Mouse (Mus musculus) spleen, adult 2 months (tissue): ENCODE data around the gene Gli2. TPM values are rescaled to one million over a fixed set of nuclear protein-coding genes. Genes with fewer than 3 reads are reported as not detected.

Experiments used
- DNase-seq, 2 experiments: peaks; one replicate each; pipeline versions ENCODE4 v3.0.0 to v3.0.0-alpha.2; 2012 to 2021; ENCODE audit warnings: low spot score in 2 of 2, low read depth in 1 of 2
- H3K27ac ChIP-seq: fragments of 200-500 bp; 2 replicates; pipeline ENCODE4 v1.5.1; 2012; ENCODE audit warnings: low read length, inconsistent platforms; ENCODE audit not compliant: insufficient read depth
- H3K27me3 ChIP-seq: fragments of 200-500 bp; 2 replicates; pipeline ENCODE4 v1.6.1; 2012; ENCODE audit warnings: mild to moderate bottlenecking, moderate library complexity, low read length, inconsistent platforms; ENCODE audit not compliant: control insufficient read depth, insufficient read depth
- H3K36me3 ChIP-seq: fragments of 200-500 bp; 2 replicates; pipeline ENCODE4 v1.6.1; 2012; ENCODE audit warnings: mild to moderate bottlenecking, low read length, inconsistent platforms; ENCODE audit not compliant: control insufficient read depth, insufficient read depth
- H3K4me1 ChIP-seq: fragments of 200-500 bp; 2 replicates; pipeline ENCODE4 v1.6.1; 2011; ENCODE audit warnings: inconsistent platforms; ENCODE audit not compliant: control insufficient read depth, insufficient read depth, insufficient read length
- H3K4me3 ChIP-seq: fragments of 200-500 bp; 2 replicates; pipeline ENCODE4 v1.5.1; 2011; ENCODE audit warnings: mild to moderate bottlenecking, inconsistent platforms; ENCODE audit not compliant: insufficient read depth, insufficient read length; ENCODE audit errors: extremely low read depth
- CTCF ChIP-seq: fragments of 200-500 bp; IDR thresholded peaks from 2 replicates; pipeline ENCODE4 v1.5.1; 2011; ENCODE audit warnings: mild to moderate bottlenecking, inconsistent platforms; ENCODE audit not compliant: insufficient read depth, insufficient read length, insufficient replicate concordance; ENCODE audit errors: extremely low read depth
- POLR2A ChIP-seq: fragments of 200-500 bp; IDR thresholded peaks from 2 replicates; pipeline ENCODE4 v1.6.1; 2011; ENCODE audit warnings: low read depth, low read length, inconsistent platforms
- WGBS: fragments of 180-500 bp; shearing (Covaris S2); methylation state at CpG from one replicate; pipeline ENCODE4 v1.1.7; 2018; 5-methylcytosine and 5-hydroxymethylcytosine counted together
- polyA plus RNA-seq: library from polyadenylated mRNA; depleted of rRNA; stranded (reverse); fragments of >200 nt; gene quantifications from 2 replicates; pipeline ENCODE4 v1.2.3, GENCODE M21; 2012; rRNA removed

The Gli2 gene
- 1.2 and 2.5 TPM in 2 replicates for polyA plus RNA-seq

DNA sequence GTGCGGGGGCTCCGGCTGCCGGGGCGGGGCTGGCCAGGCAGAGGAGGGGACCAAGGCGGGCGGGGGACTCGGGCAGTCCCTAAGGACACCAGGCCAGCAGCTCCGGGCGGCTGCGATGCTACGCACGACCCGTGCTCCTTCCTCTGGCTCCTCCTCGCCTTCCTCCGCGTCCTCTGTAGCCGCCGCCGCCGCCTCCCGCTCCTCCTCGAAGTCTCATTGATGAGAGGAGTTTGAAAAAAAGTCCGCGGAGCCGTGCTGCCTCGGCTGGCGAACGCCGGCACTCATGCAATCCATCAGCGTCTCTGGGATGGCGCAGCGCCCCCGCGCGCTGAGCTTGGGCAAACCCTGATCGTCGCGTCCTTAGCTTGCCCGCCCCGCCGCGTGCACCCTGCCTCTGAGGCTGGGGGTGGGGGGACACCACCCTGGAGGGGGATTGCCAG is at the start of gene Gli2:
Gli2 (minus strand) TSS at position 218 of the 440 bp plus-strand sequence.
- under 1% methylated on average over 40 of the region's 42 CpGs for WGBS
- Histone ChIP-seq H3K4me1 (0 out of 2 replicates have a peak, but pooled peaks cover 3% of the 10 kb centered on the region), H3K4me3 (peak within 1 kb of the TSS; percentile 20; the same call in 1 of the 2 replicates), H3K27me3 (peaks cover 12% of the 10 kb centered on the region), H3K36me3 (no peaks in the 10 kb centered on the region), H3K27ac (no peak within 1 kb of the TSS)
- TF ChIP-seq CTCF (no peak), POLR2A (no peak)
- no peak for DNase-seq

DNA sequence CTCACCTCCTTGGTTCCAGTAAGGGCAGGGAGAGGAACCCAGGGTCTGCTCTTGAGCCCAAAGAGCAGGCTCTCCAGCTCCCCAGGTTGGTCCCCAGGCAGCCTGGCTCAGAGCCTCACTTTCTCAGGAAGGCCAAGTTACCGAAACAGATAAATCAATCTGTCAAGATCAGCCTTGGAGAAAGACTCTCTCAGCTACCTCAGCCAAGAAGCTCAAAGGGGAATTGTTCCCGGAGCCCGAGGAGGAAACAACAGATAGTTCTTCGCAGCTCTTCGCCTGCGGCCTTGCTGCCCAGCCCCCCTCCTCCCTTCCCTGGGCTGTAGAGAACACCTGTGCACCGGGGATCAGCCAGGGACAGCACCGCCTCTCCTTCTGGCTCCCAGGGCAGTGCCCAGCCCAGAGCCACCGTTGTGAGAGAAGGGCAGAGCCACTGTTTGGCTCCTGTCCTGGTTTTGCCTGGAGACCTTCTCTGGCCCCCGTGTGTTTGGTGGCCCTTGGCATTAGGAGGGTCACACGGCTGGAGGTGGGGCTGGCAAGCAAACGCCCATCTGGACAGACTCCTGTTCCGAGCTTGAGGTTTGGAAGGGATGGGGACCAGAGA is 44.6 kb upstream of the Gli2 start:
- no peaks in the 10 kb centered on the region for H3K4me1 ChIP-seq
- H3K4me3 ChIP-seq: no peak overlapping the region
- WGBS: 48% methylated on average over 13 of the region's 13 CpGs
- no peaks in the 10 kb centered on the region for H3K36me3 ChIP-seq
- TF ChIP-seq CTCF (no peak), POLR2A (no peak)
- H3K27me3 ChIP-seq: no peaks in the 10 kb centered on the region
- H3K27ac ChIP-seq: no peak overlapping the region
- no peak for DNase-seq

DNA sequence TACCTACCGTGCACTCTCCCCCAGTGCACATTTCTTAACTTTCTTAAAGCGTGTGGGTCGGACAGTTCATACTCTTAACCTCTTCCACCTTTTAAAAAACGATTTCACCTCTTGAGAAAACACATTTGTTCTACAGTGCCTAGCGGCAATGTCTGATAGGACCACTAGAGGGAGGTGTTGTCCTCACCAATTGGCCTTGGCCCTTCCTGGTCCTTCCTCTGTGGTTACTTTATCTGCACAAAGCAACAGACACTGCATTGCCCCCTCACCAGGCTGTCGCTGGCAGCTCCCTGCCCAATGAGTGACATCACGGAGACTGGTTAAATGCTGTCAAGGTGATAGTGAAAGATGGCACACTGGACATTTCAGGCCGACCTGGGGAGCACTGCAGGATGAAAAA is 40.3 kb upstream of the Gli2 start:
- Histone ChIP-seq H3K36me3 (no peaks in the 10 kb centered on the region), H3K27me3 (no peaks in the 10 kb centered on the region), H3K4me1 (no peaks in the 10 kb centered on the region), H3K27ac (no peak overlapping the region), H3K4me3 (no peak overlapping the region)
- no peak for DNase-seq
- 21% methylated on average over 8 of the region's 8 CpGs for WGBS
- TF ChIP-seq POLR2A (no peak), CTCF (peak; percentile 30; the same call in 1 of the 2 replicates)

DNA sequence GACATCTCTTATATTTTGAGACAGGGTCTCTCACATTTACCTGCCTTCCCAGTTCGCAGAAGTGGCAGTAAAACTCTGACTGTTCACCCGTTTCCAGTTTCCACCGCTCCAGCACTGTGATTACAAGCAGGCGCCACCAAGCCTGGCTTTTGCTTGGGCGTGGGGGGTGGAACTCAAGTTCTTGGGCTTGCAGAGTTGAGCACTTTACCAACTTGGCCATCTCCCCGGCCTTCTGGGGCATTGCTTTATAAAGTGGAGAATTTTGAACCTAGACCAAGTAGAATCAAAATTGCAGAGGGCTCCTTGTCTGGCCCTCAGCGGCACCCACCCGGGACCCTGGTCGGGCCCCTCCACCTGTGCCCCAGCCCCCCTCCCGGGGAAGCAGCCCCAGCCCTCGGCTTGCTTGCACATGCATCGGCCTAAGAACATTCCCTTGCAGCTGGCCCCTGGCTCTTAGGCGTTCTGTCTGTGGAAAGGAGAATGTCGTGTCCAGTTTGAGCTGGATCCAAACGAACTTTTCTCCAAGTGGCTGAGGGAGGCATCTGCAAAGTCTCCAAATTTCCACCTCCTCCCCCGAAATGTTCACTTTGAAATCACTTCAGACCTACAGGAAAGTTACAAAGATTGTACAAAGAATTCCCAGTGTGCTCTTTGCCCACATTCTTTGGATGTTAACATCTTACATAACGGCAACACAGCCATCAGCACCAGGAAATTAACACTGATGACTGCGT is 36.6 kb upstream of the Gli2 start:
- no peak for TF ChIP-seq CTCF
- no peak for TF ChIP-seq POLR2A
- Histone ChIP-seq H3K4me1 (no peaks in the 10 kb centered on the region), H3K27ac (no peak overlapping the region), H3K27me3 (no peaks in the 10 kb centered on the region), H3K36me3 (no peaks in the 10 kb centered on the region), H3K4me3 (no peak overlapping the region)
- DNase-seq: no peak
- 85% methylated on average over 18 of the region's 18 CpGs for WGBS

DNA sequence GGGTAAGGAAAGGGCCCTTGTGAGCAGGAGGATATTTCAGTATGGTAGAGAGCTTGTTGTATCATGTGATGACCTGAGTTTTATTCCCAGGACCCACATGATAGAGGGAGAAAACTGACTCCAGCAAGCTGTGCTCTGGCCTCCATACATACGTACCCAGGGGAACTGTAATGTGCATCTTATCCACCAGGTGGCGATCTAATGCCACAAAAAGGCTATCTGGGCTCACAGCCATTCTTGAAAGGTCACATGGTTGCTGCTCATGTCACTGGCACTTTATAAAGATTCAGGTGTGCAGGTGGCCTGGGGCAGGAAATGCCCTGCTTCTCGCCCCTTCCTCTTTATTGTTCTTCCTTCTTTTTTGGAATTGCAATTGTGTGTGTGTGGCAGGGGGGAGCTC is 34.1 kb upstream of the Gli2 start:
- peak; percentile 5 to 35 for DNase-seq
- H3K4me3 ChIP-seq: no peak overlapping the region
- TF ChIP-seq POLR2A: no peak
- peak; percentile 36; the same call in 1 of the 2 replicates for TF ChIP-seq CTCF
- H3K36me3 ChIP-seq: no peaks in the 10 kb centered on the region
- no peak overlapping the region for H3K27ac ChIP-seq
- no peaks in the 10 kb centered on the region for H3K27me3 ChIP-seq
- WGBS: 5% methylated on average over 3 of the region's 3 CpGs
- H3K4me1 ChIP-seq: no peaks in the 10 kb centered on the region

DNA sequence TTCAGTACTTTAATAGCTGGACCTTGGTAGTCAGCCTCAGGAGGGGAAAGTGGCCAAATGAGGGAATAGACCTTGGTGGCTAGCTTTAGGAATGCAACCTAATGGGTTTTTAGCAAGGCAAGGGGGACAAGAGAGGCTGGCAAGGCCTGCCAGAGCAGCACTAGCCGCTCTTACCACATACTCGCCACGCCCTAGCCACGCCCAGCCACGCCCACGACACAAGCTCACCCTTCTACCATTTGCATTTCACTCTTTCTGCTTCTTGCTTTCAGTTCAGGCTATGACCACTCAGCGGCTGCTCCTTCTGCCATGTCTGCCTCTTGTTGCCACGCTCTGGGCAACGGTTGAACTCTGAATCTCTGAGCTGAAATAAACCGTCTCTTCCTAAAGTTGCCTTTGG is 32.4 kb upstream of the Gli2 start:
- 78% methylated on average over 10 of the region's 10 CpGs for WGBS

More for the DNA sequence above, 32.4 kb upstream of the Gli2 start:
- H3K4me1 ChIP-seq: no peaks in the 10 kb centered on the region
- no peaks in the 10 kb centered on the region for H3K27me3 ChIP-seq
- no peak overlapping the region for H3K27ac ChIP-seq
- no peaks in the 10 kb centered on the region for H3K36me3 ChIP-seq
- no peak for DNase-seq
- TF ChIP-seq POLR2A (no peak), CTCF (no peak)
- no peak overlapping the region for H3K4me3 ChIP-seq
